Mouse (Mus musculus) E14TG2a.4 (cell line): ENCODE results near the gene Kbtbd12.

Experiments
- CTCF ChIP-seq: conservative IDR thresholded peaks from 2 replicates; pipeline ENCODE4 v1.5.1; 2014; ENCODE audit warnings: low read length
- NANOG ChIP-seq: IDR thresholded peaks from 2 replicates; pipeline ENCODE4 v1.6.1; 2014; ENCODE audit warnings: borderline replicate concordance, low read length, mixed read lengths
- POU5F1 ChIP-seq: IDR thresholded peaks from 2 replicates; pipeline ENCODE4 v1.6.1; 2014; ENCODE audit warnings: low read length, borderline replicate concordance

DNA sequence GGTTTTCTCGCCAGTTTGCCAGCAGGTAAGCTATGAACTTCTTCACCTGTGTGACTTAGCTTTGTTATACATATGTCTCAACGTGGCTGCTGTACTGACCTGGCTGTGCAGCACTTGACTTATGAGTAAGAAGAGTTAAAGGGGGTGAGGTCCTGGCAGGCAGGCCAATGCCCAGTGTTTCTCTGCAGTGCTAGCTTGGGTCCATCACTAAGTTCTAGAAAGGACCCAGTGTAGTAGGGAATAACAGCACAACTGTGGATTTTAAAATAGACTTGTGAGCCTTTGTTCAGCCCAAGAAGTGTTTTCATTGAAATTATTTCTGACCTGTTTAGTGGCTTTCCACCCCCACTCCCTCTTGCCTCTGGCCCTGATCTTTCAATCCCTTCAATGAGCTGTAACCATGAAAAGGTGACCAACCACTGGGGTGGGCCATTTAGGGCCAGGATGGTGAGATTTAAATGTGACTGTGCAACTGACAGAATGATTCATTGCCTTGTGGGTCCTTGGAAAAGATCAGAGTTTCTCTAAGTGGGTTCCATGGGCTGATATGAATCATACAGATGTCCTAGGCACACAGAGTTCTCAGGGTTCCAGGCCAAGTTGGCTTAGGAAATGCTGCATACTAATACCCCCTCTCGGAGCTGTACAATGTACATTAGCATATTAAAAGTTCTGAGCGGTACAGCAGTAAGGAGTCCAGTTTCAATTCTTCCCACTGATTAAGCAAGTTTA is 10.0 kb upstream of the Kbtbd12 start:
- no peak for TF ChIP-seq POU5F1
- no peak for TF ChIP-seq CTCF
- TF ChIP-seq NANOG = no peak
